Mouse (Mus musculus) gastrocnemius, postnatal 14 days (tissue): ENCODE data around the gene Arv1. TPM values are rescaled to one million over a fixed set of nuclear protein-coding genes. Genes with fewer than 3 reads are reported as not detected.

ENCODE experiments used
- DNase-seq: peaks from one replicate; pipeline ENCODE4 v3.0.0; 2021; ENCODE audit warnings: mixed read lengths
- intact Hi-C: fragments of 180-260 bp; cut with DNase I; formaldehyde crosslinking; loops from one replicate; pipeline ENCODE4 v1.15.1; 2025; ENCODE audit warnings: low total_unique reads
- total RNA-seq, 2 experiments: library from RNA; stranded (reverse); gene quantifications; 2 replicates each; pipeline ENCODE4 v1.2.3; 2021

Gene Arv1
- total RNA-seq, 2 experiments from 2014 or later = 2.8 to 3.3 TPM

- intact Hi-C loops = no loop called here
These were observed 1.8 kb upstream of the Arv1 start for GRCm38 (mm10) chr8:124720133-124720532.

DNA sequence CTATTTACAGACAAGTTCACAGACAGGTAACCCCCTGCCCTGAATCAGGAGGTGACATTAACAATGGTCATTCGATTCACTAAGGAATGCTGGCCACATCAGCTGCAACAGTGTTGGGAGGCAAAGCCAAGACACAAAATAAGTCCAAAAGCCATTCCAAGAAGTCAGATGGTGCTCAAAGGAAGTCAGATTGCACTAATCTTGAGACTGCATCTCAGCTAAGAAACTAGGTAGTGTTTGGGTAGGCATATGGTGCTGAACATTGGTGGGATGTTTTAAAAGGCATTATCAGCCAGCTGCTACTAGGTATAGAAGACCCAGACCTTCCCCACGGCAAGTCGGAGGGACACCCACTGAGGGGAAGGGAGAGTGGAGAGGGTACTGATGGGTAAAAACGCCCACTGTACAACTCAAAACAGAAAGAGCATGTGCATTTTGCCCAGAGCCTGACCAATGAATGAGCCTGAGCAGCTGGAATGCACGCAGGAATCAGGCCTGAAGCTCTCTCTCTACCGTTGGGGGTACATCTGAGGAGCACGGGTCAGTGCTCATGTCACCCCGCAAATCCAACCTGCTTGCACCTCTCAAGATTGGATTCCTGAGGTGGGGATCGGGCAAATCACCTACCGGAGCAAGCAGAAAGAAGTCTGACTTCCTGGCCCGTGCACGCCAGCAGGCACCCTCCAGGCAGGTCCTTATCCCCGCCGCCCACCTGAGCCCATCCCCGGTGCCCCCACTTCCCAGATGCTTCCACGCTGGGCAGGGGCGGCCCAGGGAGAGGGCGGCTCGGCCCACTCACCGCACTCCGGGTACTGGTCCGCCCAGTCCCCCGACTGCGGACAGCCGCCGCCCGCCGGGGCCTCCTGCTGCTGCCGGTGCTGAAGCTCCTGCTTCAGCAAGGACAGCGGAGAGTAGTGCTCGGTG, 739 bp upstream of the Arv1 start:
- intact Hi-C loops = no loop called here
- DNase-seq = no peak

More at GRCm38 (mm10) chr8:124720133-124720532, 1.8 kb upstream of the Arv1 start:
- no peak for DNase-seq

DNA sequence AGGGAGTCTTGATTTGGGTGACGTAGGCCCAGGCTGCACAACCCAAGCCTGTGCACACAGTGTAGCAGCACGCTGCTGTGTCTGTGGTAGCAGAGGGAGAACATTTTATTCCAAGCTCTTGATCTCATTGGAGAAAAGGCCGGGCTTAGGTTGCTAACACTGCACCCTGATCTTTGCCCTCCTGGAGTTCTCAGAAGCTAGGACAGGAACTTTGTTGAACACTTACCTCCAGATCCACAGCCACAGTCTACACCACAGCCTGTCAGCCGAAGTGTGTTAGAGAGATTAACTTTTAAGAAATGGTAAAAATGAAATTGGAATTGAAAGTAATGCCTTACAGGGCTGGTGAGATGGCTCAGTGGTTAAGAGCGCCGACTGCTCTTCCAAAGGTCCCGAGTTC, 2.4 kb downstream of the Arv1 start:
- DNase-seq = no peak
- intact Hi-C loops = no loop called here

- no peak for DNase-seq
- intact Hi-C loops = no loop called here
These were observed 10.9 kb downstream of the Arv1 start for GRCm38 (mm10) chr8:124732828-124733227.

DNA sequence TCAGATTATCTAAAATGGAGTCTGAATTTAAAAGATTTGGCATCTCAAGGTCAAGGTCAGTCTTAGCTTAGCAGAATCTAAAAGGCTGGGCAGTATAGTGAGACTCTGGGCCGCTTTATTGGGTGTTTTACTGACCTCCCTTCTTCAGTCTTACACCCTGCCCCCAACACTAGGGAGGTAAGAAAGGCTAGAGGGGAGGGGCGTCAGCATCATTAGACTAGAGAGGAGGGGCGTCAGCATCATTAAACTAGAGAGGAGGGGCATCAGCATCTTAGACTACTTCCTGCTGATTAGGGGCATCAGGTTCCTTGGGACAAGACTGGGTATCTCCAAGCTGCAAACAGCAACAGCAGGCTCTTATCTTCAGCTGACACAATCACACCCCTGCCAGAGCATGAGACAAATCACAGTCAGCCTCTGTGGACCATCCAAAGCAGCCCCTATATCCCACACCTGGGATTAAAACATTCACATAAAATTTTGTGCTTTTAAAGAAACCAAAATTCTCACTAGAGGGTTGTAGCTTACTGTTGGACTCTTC, 13.5 kb downstream of the Arv1 start:
- no peak for DNase-seq
- intact Hi-C loops = no loop called here

DNA sequence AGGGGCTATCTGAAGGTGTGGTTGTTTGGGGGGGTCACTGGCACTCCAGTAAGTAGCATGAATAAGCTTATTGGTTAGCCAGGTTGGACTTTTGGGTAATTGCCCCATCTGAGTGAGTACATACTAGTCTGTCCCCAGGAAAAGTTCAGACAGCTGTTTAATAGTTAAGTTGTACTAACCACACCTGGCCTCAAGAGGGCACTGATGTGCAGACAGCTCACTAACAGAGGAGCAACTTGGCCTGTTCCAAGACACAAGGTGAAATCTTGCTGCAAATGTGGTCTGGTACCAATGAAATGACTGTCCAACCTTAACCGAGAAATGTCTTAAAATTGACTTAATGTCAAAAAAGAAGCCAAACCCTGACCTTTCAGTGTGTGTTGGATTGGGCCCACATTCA, 17.3 kb downstream of the Arv1 start:
- no peak for DNase-seq
- intact Hi-C loops = no loop called here

GRCm38 (mm10) chr8:124746661-124747060, 24.7 kb downstream of the Arv1 start:
- intact Hi-C loops = no loop called here
- DNase-seq = no peak

DNA sequence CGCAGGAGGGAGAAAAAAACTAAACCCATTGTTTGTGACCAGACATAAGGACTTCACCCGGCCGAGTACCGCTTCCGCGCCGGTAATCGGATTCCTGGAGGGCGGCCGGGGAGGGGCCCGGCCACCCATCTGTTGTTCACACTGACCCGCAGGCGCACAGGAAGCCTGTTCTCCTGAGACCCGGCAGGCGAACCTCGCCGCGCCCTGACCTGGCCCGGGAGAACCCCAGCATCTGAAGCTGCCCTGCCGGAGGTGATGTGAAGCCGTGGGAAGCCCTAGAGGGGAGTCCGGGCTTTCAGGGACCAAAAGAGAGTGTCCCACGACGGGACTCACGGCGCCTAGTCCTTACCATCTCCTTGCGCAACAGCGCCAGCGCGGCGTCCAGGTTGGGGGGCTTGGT, 29.3 kb downstream of the Arv1 start:
- intact Hi-C loops = no loop called here
- DNase-seq = peak; percentile 14

DNA sequence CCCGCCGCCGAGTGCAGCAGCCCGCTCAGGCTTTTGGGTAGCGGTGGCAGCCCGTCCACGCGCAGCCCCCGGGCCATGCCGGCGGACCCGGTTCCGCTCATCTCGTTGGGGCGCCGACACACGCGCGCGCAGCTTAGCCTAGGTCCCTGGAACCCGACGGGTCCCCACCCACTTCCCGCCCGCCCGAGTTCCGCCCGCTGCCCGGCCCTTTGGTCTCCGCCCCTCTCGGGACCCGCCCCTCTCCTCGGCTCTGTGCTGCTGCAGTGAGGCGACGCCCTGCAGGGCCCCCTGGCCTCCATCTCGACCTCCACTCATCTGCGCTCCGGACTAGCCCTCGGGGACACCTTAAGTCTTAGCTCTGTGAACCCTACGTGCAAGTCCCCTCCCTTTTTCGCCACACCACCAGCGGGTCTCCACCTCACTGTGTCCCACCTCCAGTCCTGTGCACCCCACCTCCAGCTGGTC, 29.8 kb downstream of the Arv1 start, which contains the start of gene Fam89a:
Gene Fam89a (minus strand): TSS at position 124 of the 465 bp plus-strand sequence.
- peak; percentile 49 for DNase-seq
- intact Hi-C loops = no loop called here

- no peak for DNase-seq
- intact Hi-C loops = no loop called here
These were observed 30.5 kb downstream of the Arv1 start for GRCm38 (mm10) chr8:124752325-124752862.

GRCm38 (mm10) chr8:124754101-124754791, 32.3 kb downstream of the Arv1 start:
- intact Hi-C loops = no loop called here
- DNase-seq = no peak

- no peak for DNase-seq
- intact Hi-C loops = no loop called here
These were observed 32.9 kb downstream of the Arv1 start for GRCm38 (mm10) chr8:124754792-124755190.

GRCm38 (mm10) chr8:124755481-124755880, 33.5 kb downstream of the Arv1 start:
- intact Hi-C loops = no loop called here
- no peak for DNase-seq

- no peak for DNase-seq
- intact Hi-C loops = no loop called here
These were observed 34.2 kb downstream of the Arv1 start for GRCm38 (mm10) chr8:124756153-124756552.

DNA sequence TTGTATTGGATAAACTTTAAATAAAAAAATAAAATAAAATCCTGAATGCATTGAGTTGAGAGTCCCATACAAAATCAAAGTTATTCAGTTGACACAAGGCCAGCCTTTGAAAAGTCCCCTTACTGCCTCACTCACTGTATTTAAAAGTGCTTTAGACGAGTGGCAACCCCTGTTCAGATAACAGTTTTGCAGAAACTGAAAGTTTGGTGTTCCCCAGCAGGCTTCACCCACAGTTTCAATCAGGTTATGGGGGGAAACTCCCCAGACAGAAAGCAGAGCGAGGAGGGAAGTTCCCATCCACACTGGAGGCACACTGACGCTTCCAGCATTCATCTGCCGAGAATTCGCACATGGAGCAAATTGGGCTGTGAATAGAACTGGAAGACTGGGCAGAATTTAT, 34.7 kb downstream of the Arv1 start:
- intact Hi-C loops = no loop called here
- DNase-seq = no peak

- intact Hi-C loops = no loop called here
- no peak for DNase-seq
These were observed 36.6 kb downstream of the Arv1 start for GRCm38 (mm10) chr8:124758544-124758943.

GRCm38 (mm10) chr8:124763061-124763460, 41.1 kb downstream of the Arv1 start:
- DNase-seq = no peak
- intact Hi-C loops = no loop called here

- intact Hi-C loops = no loop called here
- DNase-seq = no peak
These were observed 50.5 kb downstream of the Arv1 start for GRCm38 (mm10) chr8:124772389-124772788.

GRCm38 (mm10) chr8:124775695-124776094, 53.8 kb downstream of the Arv1 start:
- peak; percentile 66 for DNase-seq
- intact Hi-C loops = no loop called here

- intact Hi-C loops = no loop called here
- peak; percentile 26 for DNase-seq
These were observed 58.3 kb downstream of the Arv1 start for GRCm38 (mm10) chr8:124780236-124780635.
